Mouse (Mus musculus): ENCODE data around the gene Vmn2r54.
"Not testable (repeated sequence)": the region's sequence is repeated elsewhere in the genome, so short reads cannot be mapped to it uniquely, and the experiment has no call there.

Gene Vmn2r54

DNA sequence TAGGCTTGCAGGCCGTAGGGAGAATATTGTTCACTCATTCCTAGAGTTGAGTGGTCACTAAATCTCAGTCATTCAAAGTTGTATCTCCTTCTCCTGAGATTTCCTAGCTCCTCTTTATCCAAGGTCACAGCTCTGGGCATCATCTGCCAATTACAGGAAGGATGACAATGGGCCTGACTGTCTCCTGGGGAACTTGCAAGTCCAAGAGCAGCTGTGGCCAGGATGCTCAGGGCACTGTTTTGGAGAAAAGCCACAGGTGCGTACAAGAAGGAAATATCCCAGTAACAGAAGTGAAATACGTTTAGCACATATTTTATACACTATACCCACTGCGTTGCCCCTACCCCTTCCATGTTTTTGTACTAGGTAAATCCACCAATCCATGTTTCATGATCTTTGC is at the start of gene Vmn2r54:
Gene Vmn2r54, minus strand, starts transcription at position 101 of the 400 bp plus-strand sequence.
- DNase-seq (ENCODE audit: low spot score): not testable (repeated sequence)

DNA sequence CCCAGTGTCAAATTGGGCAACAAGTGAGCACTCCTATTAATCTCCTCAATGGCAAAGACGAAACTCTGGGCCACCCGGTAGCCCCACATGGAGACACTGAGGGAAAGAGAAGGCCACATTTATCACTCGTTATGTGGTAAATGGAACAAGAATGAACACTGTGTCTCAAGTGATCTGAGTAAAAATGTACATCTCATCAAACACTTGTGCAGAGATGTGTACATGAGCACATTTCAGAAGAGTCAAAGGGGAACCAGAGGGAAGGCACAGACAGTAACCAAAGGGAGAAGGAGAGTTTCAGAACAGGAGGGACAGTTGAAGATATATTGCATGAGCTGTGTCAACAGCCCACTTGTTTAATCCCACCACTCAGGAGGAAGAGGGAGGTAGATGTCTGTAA is 44.8 kb upstream of the Vmn2r54 start, which contains the start of gene Vmn2r55:
Gene Vmn2r55, minus strand, starts transcription at position 101 of the 400 bp plus-strand sequence.
- not testable (repeated sequence) for DNase-seq (ENCODE audit: low spot score)

DNA sequence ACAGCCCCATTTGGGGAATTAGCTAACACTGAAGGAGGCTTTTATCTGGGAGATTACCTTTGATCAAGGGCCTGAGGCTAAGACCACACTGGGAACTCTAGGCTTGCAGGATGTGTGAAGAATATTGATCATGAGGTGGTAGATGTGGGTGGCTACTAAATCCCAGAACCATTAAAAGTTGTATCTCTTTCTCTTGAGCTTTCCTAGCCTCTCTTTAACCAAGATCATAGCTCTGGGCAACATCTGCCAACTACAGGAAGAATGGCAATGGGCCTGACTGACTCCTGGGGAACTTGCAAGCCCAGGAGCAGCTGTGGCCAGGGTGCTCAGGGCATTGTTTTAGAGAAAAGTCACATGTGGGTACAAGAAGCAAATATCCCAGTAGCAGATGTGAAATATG is 31.4 kb downstream of the Vmn2r54 start, which contains the start of gene Vmn2r53:
Gene Vmn2r53, minus strand, starts transcription at position 101 of the 400 bp plus-strand sequence.
- no peak for DNase-seq (ENCODE audit: low spot score)
